22 mouse cellular contexts compared by ENCODE assay signal in the genomic region with DNA sequence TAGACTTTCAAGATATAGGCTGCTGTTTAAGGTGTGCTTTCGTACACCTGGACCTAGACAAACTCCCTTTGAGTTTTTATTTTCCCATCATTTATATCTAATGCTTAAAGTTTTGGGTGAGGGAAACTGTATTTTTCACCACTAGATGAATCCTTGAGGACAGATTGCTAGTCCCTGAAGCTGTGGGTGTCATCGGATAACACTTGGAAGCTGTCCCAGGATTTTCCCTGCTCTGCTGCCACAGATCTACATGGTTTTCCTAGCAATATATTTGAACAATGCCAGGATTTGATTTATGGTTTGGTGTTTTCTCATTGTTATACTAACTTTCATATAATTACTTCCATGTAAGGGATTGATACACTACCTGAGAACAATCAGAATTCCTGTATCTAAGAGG. TPM values are rescaled to one million over a fixed set of nuclear protein-coding genes. Genes with fewer than 3 reads are reported as not detected.
"Had no signal": no experiment of that assay in that cellular context is flagged by ENCODE, and none has a peak within 500 bp of the region (broad histone marks: within the 10 kb centered on the region; RNA-seq: fewer than 3 reads in every experiment).

No protein-coding gene starts in this region.

- H3K27ac ChIP-seq: intestine, embryonic 15.5 days; left cerebral cortex, adult 2 months; limb, embryonic 15.5 days; liver, embryonic 12.5 days; midbrain, embryonic 10.5 days; neural tube, embryonic 15.5 days had no signal

- H3K4me3 ChIP-seq: intestine, embryonic 15.5 days; left cerebral cortex, adult 2 months; limb, embryonic 15.5 days; liver, embryonic 12.5 days; midbrain, embryonic 10.5 days; myocyte; neural tube, embryonic 15.5 days had no signal

- DNase-seq: kidney, adult 18-20 months; kidney, postnatal 14 days; lung, embryonic 14.5 days; lung, postnatal 10 days; lung, postnatal 4 days; midbrain, embryonic 14.5 days; thymus, postnatal 14 days had no signal

RNA-seq across cellular contexts. Expression of gene Clec4e, which starts 10.2 kb away (rescaled TPM):
- total RNA-seq: left cerebral cortex, adult 2 months had no signal
- polyA plus RNA-seq: intestine, embryonic 15.5 days; kidney, embryonic 14.5 days; limb, embryonic 11.5 days; lung, embryonic 14.5 days; midbrain, embryonic 14.5 days; myocyte; neural tube, embryonic 11.5 days; neural tube, embryonic 15.5 days; small intestine, adult 2 months had no signal

RNA-seq across cellular contexts. Expression of gene Clec4d, which starts 17.5 kb away (rescaled TPM):
- total RNA-seq: left cerebral cortex, adult 2 months had no signal
- polyA plus RNA-seq: kidney, embryonic 14.5 days; midbrain, embryonic 10.5 days; midbrain, embryonic 14.5 days; myocyte; neural tube, embryonic 11.5 days; neural tube, embryonic 15.5 days; small intestine, adult 2 months had no signal

RNA-seq across cellular contexts. Expression of gene Vmn2r19, which starts 28.7 kb away (rescaled TPM):
- total RNA-seq: left cerebral cortex, adult 2 months; megakaryocyte, adult 5-6 weeks had no signal
- polyA plus RNA-seq: intestine, embryonic 15.5 days; kidney, embryonic 14.5 days; large intestine, adult 2 months; limb, embryonic 11.5 days; limb, embryonic 15.5 days; liver, embryonic 12.5 days; liver, embryonic 16.5 days; lung, embryonic 14.5 days; midbrain, embryonic 10.5 days; midbrain, embryonic 14.5 days; myocyte; neural tube, embryonic 11.5 days; neural tube, embryonic 15.5 days; small intestine, adult 2 months; stomach, embryonic 16.5 days had no signal

RNA-seq across cellular contexts. Expression of gene Clec4n, which starts 49.8 kb away (rescaled TPM):
- total RNA-seq: left cerebral cortex, adult 2 months had no signal
- polyA plus RNA-seq: midbrain, embryonic 10.5 days; myocyte; neural tube, embryonic 11.5 days had no signal
